Mouse (Mus musculus) intestine, embryonic 16.5 days (tissue): ENCODE results near the gene Ciita. TPM values are rescaled to one million over a fixed set of nuclear protein-coding genes. Genes with fewer than 3 reads are reported as not detected.

Experiments
- ATAC-seq: fragments of 200-750 bp; cut with Nextera tagmentation; 2 replicates; pipeline ENCODE4 v1.8.0; 2017; ENCODE audit warnings: moderate TSS enrichment, moderate library complexity
- H3K27ac ChIP-seq: fragments of 300-500 bp; sonication (generic); 2 replicates; pipeline ENCODE4 v1.5.1; 2014; ENCODE audit warnings: mild to moderate bottlenecking, low read length
- H3K27me3 ChIP-seq: fragments of 300-500 bp; sonication (generic); replicated peaks from 2 replicates; pipeline ENCODE4 v1.6.1; 2014; ENCODE audit warnings: low read length, control low read depth, mixed read lengths; ENCODE audit not compliant: control insufficient read depth, insufficient read depth
- H3K36me3 ChIP-seq: fragments of 300-500 bp; sonication (generic); 2 replicates; pipeline ENCODE4 v1.6.1; 2014; ENCODE audit warnings: low read length, control low read depth; ENCODE audit not compliant: control insufficient read depth, insufficient read depth
- H3K4me1 ChIP-seq: fragments of 300-500 bp; sonication (generic); 2 replicates; pipeline ENCODE4 v1.6.1; 2014; ENCODE audit warnings: low read length, control low read depth, mixed read lengths; ENCODE audit not compliant: control insufficient read depth, insufficient read depth
- H3K4me2 ChIP-seq: fragments of 300-500 bp; sonication (generic); 2 replicates; pipeline ENCODE4 v1.6.1; 2014; ENCODE audit warnings: low read depth, low read length, control low read depth
- H3K4me3 ChIP-seq: fragments of 300-500 bp; sonication (generic); 2 replicates; pipeline ENCODE4 v1.5.1; 2014; ENCODE audit warnings: mild to moderate bottlenecking, low read length
- H3K9ac ChIP-seq: fragments of 300-500 bp; sonication (generic); 2 replicates; pipeline ENCODE4 v1.6.1; 2014; ENCODE audit warnings: low read depth, low read length
- H3K9me3 ChIP-seq: fragments of 300-500 bp; sonication (generic); 2 replicates; pipeline ENCODE4 v1.6.1; 2016; ENCODE audit warnings: low read length, control low read depth; ENCODE audit not compliant: control insufficient read depth
- WGBS: fragments of 180-500 bp; shearing (Covaris S2); extraction: QIAGEN DNeasy Blood & Tissue Kit; methylation state at CpG from one replicate; pipeline ENCODE4 v1.1.7; 2014; 5-methylcytosine and 5-hydroxymethylcytosine counted together
- polyA plus RNA-seq: library from polyadenylated mRNA; unstranded; fragments of >200 nt; fragmentation: Nextera tagmentation; extraction: Ambion mirVana; gene quantifications from 2 replicates; pipeline ENCODE4 v1.2.1, GENCODE M21; 2015

Gene Ciita
- polyA plus RNA-seq, 1 experiment from 2014 or later: 0.49 TPM

DNA sequence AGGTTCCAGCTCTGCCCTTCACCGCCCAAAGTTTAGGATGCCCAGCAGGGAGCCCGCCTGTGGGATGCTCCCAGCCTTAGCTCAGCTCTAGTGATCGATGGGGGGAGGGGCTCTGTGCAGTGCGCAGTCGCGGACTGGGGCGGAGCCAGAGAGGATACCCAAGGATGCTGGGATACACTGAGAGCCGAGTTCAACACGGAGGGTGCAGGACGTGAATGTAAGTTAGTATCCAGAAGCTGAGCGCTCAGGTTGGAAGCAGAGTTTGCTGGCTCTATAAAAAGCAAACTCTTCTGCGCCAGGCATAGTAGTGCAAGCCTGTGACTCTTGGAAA, 32.6 kb upstream of the Ciita start, which contains the start of gene Tvp23a:
Tvp23a (minus strand) TSS at position 99 of the 331 bp plus-strand sequence.
- H3K27me3 ChIP-seq: no peaks in the 10 kb centered on the region
- H3K4me1 ChIP-seq: peaks cover 5% of the 10 kb centered on the region; the same call in 1 of the 2 replicates
- peak within 1 kb of the TSS; percentile 59 for H3K4me2 ChIP-seq
- peak; percentile 82 for ATAC-seq
- no peaks in the 10 kb centered on the region for H3K9me3 ChIP-seq
- WGBS: 4% methylated on average over 12 of the region's 12 CpGs
- no peaks in the 10 kb centered on the region for H3K36me3 ChIP-seq
- no peak within 1 kb of the TSS for H3K27ac ChIP-seq
- peak within 1 kb of the TSS; percentile 48 for H3K4me3 ChIP-seq
- H3K9ac ChIP-seq: peak within 1 kb of the TSS; percentile 66

DNA sequence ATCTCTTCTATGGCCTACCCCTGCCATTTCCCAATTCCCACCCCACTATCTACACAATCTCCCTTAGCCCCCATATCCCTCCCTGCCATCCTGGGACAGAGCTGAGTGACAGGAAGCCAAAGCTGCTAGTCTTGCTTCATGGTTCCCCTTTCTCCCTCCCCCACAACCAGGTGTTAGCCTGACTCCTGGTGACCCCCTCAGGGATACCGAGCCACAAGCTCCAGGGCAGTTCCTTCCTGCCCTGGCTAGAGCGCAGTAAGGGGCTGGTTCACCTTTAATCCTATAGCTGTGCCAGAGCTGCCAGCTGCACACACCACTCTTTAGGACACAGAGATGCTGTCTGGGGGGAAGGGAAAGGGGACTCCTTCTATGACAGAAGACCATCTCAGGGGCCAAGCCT, 32.1 kb upstream of the Ciita start:
- H3K4me1 ChIP-seq: peaks cover 10% of the 10 kb centered on the region
- no peaks in the 10 kb centered on the region for H3K27me3 ChIP-seq
- H3K27ac ChIP-seq: no peak overlapping the region
- H3K36me3 ChIP-seq: no peaks in the 10 kb centered on the region
- WGBS: 69% methylated on average over 2 of the region's 2 CpGs
- peak overlapping the region; percentile 54; the same call in 1 of the 2 replicates for H3K9ac ChIP-seq
- H3K4me3 ChIP-seq: peak overlapping the region; percentile 48
- H3K4me2 ChIP-seq: peak overlapping the region; percentile 59; the same call in 1 of the 2 replicates
- H3K9me3 ChIP-seq: no peaks in the 10 kb centered on the region
- no peak for ATAC-seq

DNA sequence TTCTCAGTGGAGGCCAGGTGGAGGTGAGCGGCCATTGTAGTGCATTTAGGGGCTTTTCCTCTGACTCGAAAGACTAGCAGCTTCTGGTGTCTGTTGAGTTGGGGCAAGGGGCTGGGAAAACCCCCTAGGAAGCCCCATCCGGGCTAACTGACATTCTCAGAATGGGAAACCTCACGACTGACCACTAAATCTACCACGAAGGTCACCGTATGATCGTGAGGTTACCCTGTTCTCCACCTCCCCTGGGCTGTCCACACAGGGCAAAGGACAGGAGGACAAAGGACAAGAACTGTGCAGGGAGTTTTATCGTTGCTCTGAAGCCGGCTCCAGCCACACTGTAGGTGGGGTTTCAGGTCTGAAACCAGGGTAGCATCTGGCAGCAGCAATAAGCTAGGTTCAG, 30.9 kb upstream of the Ciita start:
- Histone ChIP-seq H3K27ac (no peak overlapping the region), H3K9ac (no peak overlapping the region), H3K4me2 (no peak overlapping the region), H3K4me3 (no peak overlapping the region), H3K9me3 (no peaks in the 10 kb centered on the region), H3K36me3 (no peaks in the 10 kb centered on the region), H3K4me1 (peaks cover 11% of the 10 kb centered on the region), H3K27me3 (no peaks in the 10 kb centered on the region)
- ATAC-seq: 0 out of 2 replicates have a peak, but pooled peaks have one; percentile 22
- WGBS: 83% methylated on average over 9 of the region's 9 CpGs

DNA sequence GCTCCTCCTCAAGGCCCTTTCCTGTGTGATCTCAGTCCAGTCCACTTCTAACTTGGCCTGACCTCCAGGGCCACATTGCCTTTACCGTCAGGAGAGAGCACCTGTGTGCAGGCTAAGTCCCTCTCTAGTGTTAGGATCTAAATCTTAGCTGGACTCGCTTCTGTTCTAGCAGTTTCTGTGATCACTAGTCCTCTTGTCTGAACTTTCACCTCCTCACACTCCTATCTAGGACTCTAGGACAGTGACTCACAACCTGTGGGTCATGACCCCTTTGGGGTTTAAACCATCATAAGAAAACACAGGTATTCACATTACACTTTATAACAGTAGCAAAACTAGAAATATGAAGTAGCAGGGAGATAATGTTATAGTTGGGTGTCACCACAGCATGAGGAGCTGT, 28.0 kb upstream of the Ciita start:
- Histone ChIP-seq H3K4me2 (no peak overlapping the region), H3K4me1 (peaks cover 13% of the 10 kb centered on the region), H3K27ac (0 out of 2 replicates have a peak overlapping the region, but pooled peaks have one; percentile 42), H3K9ac (no peak overlapping the region), H3K4me3 (no peak overlapping the region), H3K27me3 (no peaks in the 10 kb centered on the region), H3K9me3 (no peaks in the 10 kb centered on the region), H3K36me3 (no peaks in the 10 kb centered on the region)
- WGBS: 76% methylated on average over 2 of the region's 2 CpGs
- no peak for ATAC-seq

DNA sequence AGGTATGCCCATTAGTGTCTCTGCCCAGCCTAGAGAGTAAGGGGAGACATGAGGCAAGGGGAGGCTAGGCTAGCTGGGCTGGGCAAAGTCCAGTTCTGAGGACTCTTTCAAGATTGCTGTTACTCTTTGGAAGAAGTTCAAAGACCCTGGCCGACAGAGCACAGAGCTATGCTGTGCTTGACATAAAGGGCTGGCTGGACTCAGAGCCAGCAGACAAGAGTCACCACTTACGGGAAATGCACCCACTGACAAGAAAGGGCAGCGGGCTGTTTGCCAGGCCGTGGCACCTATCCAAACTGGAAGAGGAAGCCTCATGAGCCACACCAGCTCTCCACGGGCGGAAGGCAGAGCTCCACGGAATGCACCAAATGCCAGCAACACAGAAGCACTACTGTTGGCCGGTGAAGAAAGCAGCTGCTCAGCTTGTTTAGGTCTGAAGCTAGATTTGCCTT, 27.4 kb upstream of the Ciita start:
- H3K27me3 ChIP-seq: no peaks in the 10 kb centered on the region
- H3K4me3 ChIP-seq: no peak overlapping the region
- H3K36me3 ChIP-seq: no peaks in the 10 kb centered on the region
- peak; percentile 61 for ATAC-seq
- H3K4me2 ChIP-seq: no peak overlapping the region
- 47% methylated on average over 8 of the region's 8 CpGs for WGBS
- H3K27ac ChIP-seq: peak overlapping the region; percentile 42; the same call in 1 of the 2 replicates
- peaks cover 12% of the 10 kb centered on the region for H3K4me1 ChIP-seq
- H3K9ac ChIP-seq: no peak overlapping the region
- H3K9me3 ChIP-seq: no peaks in the 10 kb centered on the region

GRCm38 (mm10) chr16:10453872-10454582, 25.8 kb upstream of the Ciita start:
- no peaks in the 10 kb centered on the region for H3K9me3 ChIP-seq
- WGBS: 56% methylated on average over 6 of the region's 6 CpGs
- no peak overlapping the region for H3K9ac ChIP-seq
- no peaks in the 10 kb centered on the region for H3K36me3 ChIP-seq
- H3K27ac ChIP-seq: peak overlapping the region; percentile 9
- peak; percentile 57; the same call in 1 of the 2 replicates for ATAC-seq
- peaks cover 8% of the 10 kb centered on the region for H3K4me1 ChIP-seq
- no peak overlapping the region for H3K4me3 ChIP-seq
- no peaks in the 10 kb centered on the region for H3K27me3 ChIP-seq
- H3K4me2 ChIP-seq: no peak overlapping the region

GRCm38 (mm10) chr16:10454583-10454974, 25.3 kb upstream of the Ciita start:
- H3K27ac ChIP-seq: peak overlapping the region; percentile 9
- no peaks in the 10 kb centered on the region for H3K9me3 ChIP-seq
- no peak overlapping the region for H3K4me3 ChIP-seq
- H3K27me3 ChIP-seq: no peaks in the 10 kb centered on the region
- H3K36me3 ChIP-seq: no peaks in the 10 kb centered on the region
- WGBS: 18% methylated on average over 3 of the region's 3 CpGs
- H3K4me1 ChIP-seq: peaks cover 8% of the 10 kb centered on the region
- ATAC-seq: peak; percentile 85
- no peak overlapping the region for H3K9ac ChIP-seq
- H3K4me2 ChIP-seq: no peak overlapping the region

- ATAC-seq: peak; percentile 88
- Histone ChIP-seq H3K4me3 (no peak overlapping the region), H3K27me3 (no peaks in the 10 kb centered on the region), H3K4me2 (no peak overlapping the region), H3K36me3 (no peaks in the 10 kb centered on the region), H3K4me1 (0 out of 2 replicates have a peak, but pooled peaks cover 5% of the 10 kb centered on the region), H3K9me3 (no peaks in the 10 kb centered on the region), H3K9ac (no peak overlapping the region), H3K27ac (no peak overlapping the region)
- WGBS: 61% methylated on average over 2 of the region's 2 CpGs
These were observed 19.7 kb upstream of the Ciita start for GRCm38 (mm10) chr16:10460188-10460587.

GRCm38 (mm10) chr16:10461178-10461577, 18.7 kb upstream of the Ciita start:
- ATAC-seq: no peak
- H3K27ac ChIP-seq: no peak overlapping the region

More at GRCm38 (mm10) chr16:10461178-10461577, 18.7 kb upstream of the Ciita start:
- H3K4me3 ChIP-seq: no peak overlapping the region
- H3K4me1 ChIP-seq: 0 out of 2 replicates have a peak, but pooled peaks cover 3% of the 10 kb centered on the region
- no peaks in the 10 kb centered on the region for H3K27me3 ChIP-seq
- no peak overlapping the region for H3K4me2 ChIP-seq
- H3K9me3 ChIP-seq: no peaks in the 10 kb centered on the region
- H3K36me3 ChIP-seq: no peaks in the 10 kb centered on the region
- no peak overlapping the region for H3K9ac ChIP-seq
- 84% methylated on average over 2 of the region's 2 CpGs for WGBS
